Mouse (Mus musculus): ENCODE data around the gene Bag5.

DNA sequence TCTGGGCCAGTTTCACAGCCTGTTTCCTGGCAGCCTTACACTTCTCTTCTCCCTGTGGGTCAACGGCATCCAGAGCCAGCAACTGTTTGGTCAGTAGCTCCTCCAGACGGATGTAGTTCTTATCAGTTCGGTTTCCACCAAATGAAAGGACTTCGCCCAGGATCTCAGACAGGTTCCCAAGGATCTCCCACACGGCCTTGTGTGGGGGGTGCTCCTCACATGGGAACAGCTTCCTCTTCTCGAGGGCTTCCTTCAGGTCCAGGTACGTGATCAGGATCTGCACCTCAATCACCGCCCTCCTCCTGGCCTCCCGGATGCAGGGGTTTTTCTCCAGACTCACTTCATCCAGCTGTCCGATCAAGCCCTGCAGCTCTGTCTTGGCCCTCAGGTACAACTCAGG, 3.0 kb downstream of the Bag5 start:
- no peak for TF ChIP-seq CTCF (conservative IDR thresholded peaks at IDR 0.05 in 1 of 2, IDR thresholded peaks at IDR 0.05 in 1 of 2; ENCODE audit: low read depth in 2 of 2, low read length in 2 of 2)
- TF ChIP-seq EP300 (IDR thresholded peaks at IDR 0.05; ENCODE audit: low read length), result no peak
- TF ChIP-seq POLR2A (IDR thresholded peaks at IDR 0.05; ENCODE audit: low read depth, low read length), result no peak
- no peak for TF ChIP-seq BHLHE40 (IDR thresholded peaks at IDR 0.05; ENCODE audit: low read depth, low read length)
- no peak for TF ChIP-seq NRF1 (IDR thresholded peaks at IDR 0.05; ENCODE audit: low read depth, low read length)

Measured in CH12.LX (cell line).